Mouse (Mus musculus) thymus, postnatal 4 days (tissue): ENCODE measurements around the gene Cnga1.

Source experiments
- DNase-seq: peaks from one replicate; pipeline ENCODE4 v3.0.0; 2021

The Cnga1 gene

DNA sequence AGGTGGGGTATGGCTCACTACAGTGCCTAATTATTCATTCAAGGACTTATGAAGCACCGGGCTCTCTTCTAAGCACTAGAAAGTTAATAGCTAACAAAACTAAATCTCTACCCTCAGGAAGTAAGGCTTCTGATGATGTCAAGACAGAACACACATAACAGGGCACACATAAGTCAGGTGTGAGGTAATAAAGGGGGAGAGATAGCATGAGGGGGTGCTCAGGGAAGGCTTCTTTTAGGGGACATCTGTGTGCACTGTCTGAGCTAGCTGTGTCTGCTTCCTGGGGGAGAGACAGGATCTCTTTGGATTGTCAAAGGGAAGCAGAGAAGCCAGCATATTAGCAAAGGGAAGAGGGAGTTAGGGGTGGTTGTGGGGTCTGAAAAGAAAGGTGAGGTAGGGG, at the start of gene Cnga1:
Gene Cnga1, minus strand, starts transcription at position 101 of the 400 bp plus-strand sequence.
- DNase-seq = no peak

DNA sequence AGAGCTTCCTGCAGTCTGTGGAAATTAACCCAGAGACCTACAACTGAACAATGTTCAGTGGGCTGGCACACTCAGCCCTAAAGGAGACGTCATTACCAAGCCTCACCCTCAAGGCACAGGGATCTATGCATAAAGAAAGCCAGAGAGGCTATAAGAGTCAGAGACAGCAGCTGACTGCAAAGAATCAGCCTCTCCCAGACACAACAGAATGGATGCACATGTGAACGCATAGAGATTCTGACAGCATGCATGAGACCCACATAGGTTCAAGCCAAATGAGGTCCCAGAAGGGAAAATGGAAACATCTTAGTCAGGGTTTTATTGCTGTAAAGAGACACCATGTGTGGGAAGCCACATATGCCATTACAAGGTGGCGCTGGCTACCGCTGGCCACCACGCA, 46.4 kb upstream of the Cnga1 start:
- no peak for DNase-seq

- no peak for DNase-seq
These were observed 45.5 kb upstream of the Cnga1 start for GRCm38 (mm10) chr5:72689556-72689955.

GRCm38 (mm10) chr5:72681451-72681850, 37.4 kb upstream of the Cnga1 start:
- no peak for DNase-seq

GRCm38 (mm10) chr5:72674994-72675542, 31.0 kb upstream of the Cnga1 start:
- no peak for DNase-seq

GRCm38 (mm10) chr5:72671017-72671699, 27.1 kb upstream of the Cnga1 start:
- no peak for DNase-seq

- DNase-seq = no peak
These were observed 24.3 kb upstream of the Cnga1 start for GRCm38 (mm10) chr5:72668351-72668750.

DNA sequence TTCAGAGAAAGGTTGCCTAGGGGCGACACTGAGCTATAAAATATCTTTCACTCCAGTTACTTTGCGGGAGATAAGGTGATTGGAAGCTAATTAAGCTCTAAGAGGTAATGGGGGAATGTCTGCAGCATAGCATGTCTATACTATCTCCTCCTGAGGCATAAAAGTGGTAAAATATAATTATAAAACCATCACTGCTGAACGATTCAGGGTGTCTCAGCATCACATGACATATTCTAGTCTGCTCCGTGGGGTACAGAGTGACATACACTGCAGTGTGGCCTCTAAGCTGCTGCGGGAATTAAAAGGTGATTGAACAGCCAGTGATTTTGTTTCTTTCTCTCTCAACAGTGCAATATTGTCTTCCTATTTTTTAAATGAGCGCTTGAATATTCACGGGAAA, 22.4 kb upstream of the Cnga1 start:
- DNase-seq = no peak

GRCm38 (mm10) chr5:72665281-72665680, 21.2 kb upstream of the Cnga1 start:
- peak; percentile 84 for DNase-seq

- no peak for DNase-seq
These were observed 20.8 kb upstream of the Cnga1 start for GRCm38 (mm10) chr5:72664854-72665253.

- no peak for DNase-seq
These were observed 20.1 kb upstream of the Cnga1 start for GRCm38 (mm10) chr5:72664126-72664525.

DNA sequence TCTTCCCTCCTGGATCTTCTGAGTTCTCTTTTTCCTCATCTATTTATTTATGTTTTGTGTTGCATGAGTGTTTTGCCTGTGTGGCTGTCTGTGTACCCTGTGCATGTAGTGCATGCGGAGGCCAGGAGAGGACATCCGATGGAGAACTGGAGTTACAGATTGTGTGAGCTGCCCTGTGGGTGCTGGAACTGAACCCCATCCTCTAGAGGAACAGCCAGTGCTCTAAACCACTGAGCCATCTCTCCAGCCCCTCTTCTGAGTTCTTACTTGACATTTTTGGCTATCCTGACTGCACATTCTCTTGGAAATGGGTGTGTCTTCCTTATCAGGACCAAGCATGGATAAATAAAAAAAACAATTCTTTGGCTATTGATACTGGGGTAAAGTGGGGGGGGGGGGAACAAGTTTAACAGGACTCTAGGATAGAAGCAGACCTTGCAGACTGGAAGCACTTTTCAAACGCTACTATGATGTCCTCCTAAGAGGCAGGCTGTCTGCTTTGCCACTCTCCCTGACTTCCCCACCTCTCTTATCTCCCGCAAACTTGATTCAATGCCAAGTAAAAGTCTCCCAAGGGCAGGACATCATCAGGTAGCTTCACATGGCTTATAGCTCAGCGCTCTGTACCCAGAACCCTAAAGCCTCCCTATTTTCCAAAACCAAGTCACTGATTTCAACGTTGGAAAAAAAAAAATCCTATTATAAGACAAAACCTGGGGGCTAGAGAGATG, 17.1 kb upstream of the Cnga1 start:
- DNase-seq = no peak

DNA sequence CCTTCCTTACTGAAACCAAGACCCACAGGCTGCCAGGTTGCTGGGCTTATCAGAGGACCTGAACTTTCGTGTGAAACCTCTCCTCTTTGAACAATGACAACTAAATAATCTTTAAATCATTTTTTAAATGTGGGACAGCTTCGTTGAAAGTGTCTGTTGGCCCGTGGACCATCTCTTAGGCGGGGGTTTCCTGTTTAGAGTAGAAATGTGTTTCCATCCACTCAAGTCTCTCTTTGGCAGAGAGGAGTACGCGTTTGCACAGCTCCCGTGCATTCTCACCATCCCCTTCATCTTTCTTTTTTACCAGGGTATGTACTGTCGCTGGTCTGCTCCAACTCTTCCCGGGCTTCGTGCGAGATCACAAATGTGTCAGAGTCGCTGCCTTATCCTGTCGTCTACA, 14.3 kb upstream of the Cnga1 start:
- DNase-seq = no peak

DNA sequence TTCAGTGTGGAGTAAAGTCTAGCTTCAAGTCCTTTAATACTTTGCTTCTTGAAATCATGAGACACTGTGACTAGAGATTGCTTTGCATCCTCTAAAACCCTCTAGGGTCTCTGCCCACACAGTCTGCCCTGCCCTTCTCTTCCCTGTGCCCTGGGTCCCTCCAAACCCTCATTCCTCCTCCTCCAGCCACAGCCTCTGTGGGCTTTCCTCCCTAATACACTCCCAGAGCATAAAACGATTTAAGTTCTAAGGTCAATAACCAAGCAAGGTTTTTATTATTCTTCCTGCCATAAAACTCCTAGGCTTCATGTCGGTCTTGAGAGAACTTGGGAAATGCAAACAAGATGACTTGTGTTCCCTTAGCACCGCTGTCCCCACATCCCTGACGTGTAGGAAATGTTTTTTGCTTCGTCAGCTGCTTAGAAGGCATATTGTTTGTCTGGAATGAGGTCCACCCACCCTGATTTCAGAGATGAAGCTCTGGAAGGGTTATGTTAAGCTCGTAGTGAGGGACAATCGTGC, 12.3 kb upstream of the Cnga1 start:
- no peak for DNase-seq

- no peak for DNase-seq
These were observed 9.1 kb upstream of the Cnga1 start for GRCm38 (mm10) chr5:72653068-72653674.

- no peak for DNase-seq
These were observed 5.1 kb upstream of the Cnga1 start for GRCm38 (mm10) chr5:72648987-72649735.

DNA sequence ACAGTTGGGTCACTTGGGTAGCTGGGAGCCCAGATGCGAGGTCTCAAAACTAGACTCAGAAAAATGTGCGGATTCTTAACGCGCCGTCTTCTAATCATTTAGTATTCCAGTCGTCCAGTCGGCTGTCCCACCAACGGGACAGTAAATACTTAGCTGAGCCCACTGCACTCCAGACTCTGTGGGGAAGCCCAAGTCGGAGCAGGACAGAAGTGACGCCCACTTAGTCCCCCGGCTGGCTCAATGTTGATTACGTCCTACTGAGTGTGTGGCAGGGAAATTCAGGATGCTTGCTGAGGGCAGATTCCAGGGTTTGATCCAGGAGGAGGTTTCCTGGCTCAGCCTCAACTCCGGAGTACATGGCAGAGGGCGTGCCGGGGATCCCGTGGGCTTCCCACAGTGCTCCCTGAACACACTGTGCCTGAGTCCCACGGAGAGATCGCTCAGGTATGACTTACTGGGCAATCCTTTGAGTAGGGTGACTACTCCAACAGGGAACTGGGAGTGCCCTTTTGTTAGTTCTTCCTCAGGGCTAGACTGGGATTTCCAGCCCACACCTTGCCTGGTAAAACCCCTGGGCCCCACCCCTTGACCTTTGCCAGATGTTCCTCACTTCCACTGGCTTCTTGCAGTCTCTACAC, 4.0 kb upstream of the Cnga1 start:
- no peak for DNase-seq

DNA sequence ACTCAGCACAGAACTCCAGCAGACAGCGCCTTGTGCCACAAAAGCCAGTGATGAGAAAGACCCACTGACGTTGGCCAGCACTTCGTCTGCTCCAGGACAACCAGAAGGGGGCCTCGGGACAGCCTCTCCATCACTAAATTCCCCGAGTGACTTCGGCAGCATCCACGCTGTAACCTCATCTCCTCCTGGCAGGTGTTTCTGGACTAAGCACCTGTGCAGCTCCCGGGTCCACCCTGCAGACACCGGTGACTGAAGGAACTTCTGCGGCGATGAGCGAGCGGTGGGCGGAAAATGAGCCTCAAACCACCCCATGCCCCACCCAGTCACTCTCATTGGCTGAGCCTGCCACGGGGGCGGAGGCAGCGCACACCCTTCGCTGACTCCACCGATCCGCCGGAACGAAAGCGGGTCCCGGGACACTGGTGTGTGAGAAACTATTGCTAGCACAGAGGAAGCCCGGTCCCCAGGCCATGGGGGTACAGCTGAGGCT, 3.4 kb upstream of the Cnga1 start, which contains the start of gene Nipal1:
Gene Nipal1, plus strand, starts transcription at position 378 of the 490 bp plus-strand sequence.
- peak; percentile 89 for DNase-seq

- DNase-seq = no peak
These were observed 2.9 kb upstream of the Cnga1 start for GRCm38 (mm10) chr5:72646996-72647395.

GRCm38 (mm10) chr5:72646131-72646530, 2.1 kb upstream of the Cnga1 start:
- DNase-seq = peak; percentile 84

DNA sequence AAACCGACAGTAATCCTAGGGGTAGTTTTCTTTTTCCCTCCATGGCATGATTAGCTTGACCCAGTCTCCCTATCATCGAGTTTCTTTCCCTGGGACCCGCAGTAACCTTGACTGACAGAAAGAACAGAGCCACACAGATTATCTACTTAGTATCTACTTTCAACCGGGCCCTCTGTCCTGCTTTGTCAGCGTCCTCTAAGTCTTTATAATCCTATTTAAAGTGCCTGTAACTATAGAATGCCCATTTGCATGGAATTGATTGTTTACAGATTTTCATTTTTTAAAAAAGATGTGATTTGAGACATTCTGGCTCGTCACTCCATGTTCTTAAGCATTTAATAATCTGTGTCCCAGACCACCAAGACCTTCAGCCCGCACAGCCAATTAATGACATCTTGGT, 420 bp downstream of the Cnga1 start:
- no peak for DNase-seq

DNA sequence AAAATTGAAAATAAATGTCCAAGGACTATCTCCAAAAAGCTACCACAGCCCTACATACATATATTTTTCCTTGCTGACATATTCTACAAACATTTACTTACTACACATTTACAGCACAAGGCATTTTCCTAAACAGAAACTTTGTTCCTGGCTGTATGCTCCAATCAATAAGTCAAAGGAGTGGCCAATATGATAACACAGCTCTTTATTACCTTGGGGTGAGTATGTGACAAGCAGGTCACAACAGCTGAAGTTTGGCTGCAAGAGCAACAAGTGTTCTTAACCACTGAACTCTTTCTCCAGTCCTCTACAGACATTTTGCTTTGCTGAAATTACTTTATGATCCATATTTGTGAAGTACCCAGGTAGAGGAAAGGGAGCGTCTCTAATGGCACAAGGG, 4.0 kb downstream of the Cnga1 start:
- DNase-seq = no peak
